8 mouse cellular contexts compared by ENCODE assay signal in genomic region chr10:79996272-79997033, GRCm38 (mm10). TPM values are rescaled to one million over a fixed set of nuclear protein-coding genes. Genes with fewer than 3 reads are reported as not detected.
DNase-seq lines count a peak whose midpoint lies in the region; ATAC-seq and TF ChIP-seq lines count a peak whose summit lies in the region.

TSS of gene Abca7 (plus strand) at chr10:79996494.

- peak; percentile 95 for DNase-seq in adipocyte (ENCODE audit: low spot score)
- peak; percentile 93 to 94 for DNase-seq in gastrocnemius, adult 8-10 months (ENCODE audit: low spot score in 2 of 2)
- peak; percentile 98 for DNase-seq in induced T-regulatory cell, adult 2 months (ENCODE audit: low read depth)
- DNase-seq in left cerebral cortex, adult 8-10 months (ENCODE audit: low spot score in 2 of 2) = peak; percentile 90 to 94
- peak; percentile 94 for DNase-seq in right cerebral cortex, adult 18-20 months
- peak; percentile 92 for DNase-seq in urinary bladder, adult 2 months (ENCODE audit: low spot score)

- TF ChIP-seq CTCF in cortical plate, adult 2 months (IDR thresholded peaks at IDR 0.05; ENCODE audit: extremely low read depth, insufficient read depth, low read length) = no peak

- H3K4me1 ChIP-seq in cortical plate, adult 2 months (ENCODE audit: control insufficient read depth, insufficient read depth, low read length) = no peaks in the 10 kb centered on the region

- H3K4me3 ChIP-seq in cortical plate, adult 2 months (ENCODE audit: insufficient read depth, low read length) = peak within 1 kb of the TSS; percentile 73

- 0 out of 2 replicates have a peak, but pooled peaks have one; percentile 19 for TF ChIP-seq POLR2A in cortical plate, adult 2 months (IDR thresholded peaks at IDR 0.05; ENCODE audit: extremely low read depth, insufficient read depth, low read length)

- ATAC-seq in megakaryocyte, adult 5-6 weeks (ENCODE audit: poor library complexity, severe bottlenecking) = peak; percentile 87

- H3K27ac ChIP-seq in cortical plate, adult 2 months (ENCODE audit: insufficient read depth, low read length) = no peak within 1 kb of the TSS

RNA-seq across cellular contexts. Expression of gene Abca7, which starts in this region (rescaled TPM):
- 10.9 and 11.5 TPM in 2 replicates for polyA plus RNA-seq in cortical plate, adult 2 months (2012; rRNA removed)
- total RNA-seq in gastrocnemius, adult 8-10 months (2022) = 1 to 10 TPM; 7.3 to 8.6 (median 8.1) TPM
- total RNA-seq in left cerebral cortex, adult 8-10 months (2022) = 10 to 100 TPM; 11.0 to 12.3 (median 12.0) TPM
- 32.6 and 34.7 TPM in 2 replicates for total RNA-seq in megakaryocyte, adult 5-6 weeks (2015)
- total RNA-seq in megakaryocyte, adult 5-6 weeks (2017) = 33.6 and 37.4 TPM in 2 replicates
- 7.5 and 9.2 TPM in 2 replicates for polyA plus RNA-seq in urinary bladder, adult 2 months (2012; rRNA removed)
